Mouse (Mus musculus): ENCODE data around the gene Zfand5.

Gene Zfand5

GRCm38 (mm10) chr19:21329770-21330169, 57.7 kb downstream of the Zfand5 start:
- DNase-seq, result peak; percentile 70 to 83

GRCm38 (mm10) chr19:21330305-21331115, 58.4 kb downstream of the Zfand5 start:
- DNase-seq, result no peak

- no peak for DNase-seq
Observed at GRCm38 (mm10) chr19:21331621-21332155, 59.6 kb downstream of the Zfand5 start.

Data from kidney, adult 8-10 months (tissue).